Mouse (Mus musculus) embryonic facial prominence, embryonic 11.5 days (tissue): Measurements from ENCODE around the gene Gm5141. TPM values are rescaled to one million over a fixed set of nuclear protein-coding genes. Genes with fewer than 3 reads are reported as not detected.
"Not testable (repeated sequence)": the region's sequence is repeated elsewhere in the genome, so short reads cannot be mapped to it uniquely, and the experiment has no call there.

Source experiments
- ATAC-seq: fragments of 200-750 bp; cut with Nextera tagmentation; replicated peaks from 2 replicates; pipeline ENCODE4 v1.8.0; 2017; ENCODE audit warnings: low read depth; ENCODE audit not compliant: insufficient number of reproducible peaks, low FRiP score, low TSS enrichment
- DNase-seq: peaks from one replicate; pipeline ENCODE4 v3.0.0-alpha.2; 2015; ENCODE audit warnings: low spot score
- H3K27ac ChIP-seq: fragments of 300-500 bp; sonication (generic); replicated peaks from 2 replicates; pipeline ENCODE4 v1.5.1; 2014; ENCODE audit warnings: mild to moderate bottlenecking, low read depth, low read length, control low read depth
- H3K27me3 ChIP-seq: fragments of 300-500 bp; sonication (generic); 2 replicates; pipeline ENCODE4 v1.6.1; 2014; ENCODE audit warnings: mild to moderate bottlenecking, low read length, moderate library complexity, mixed read lengths; ENCODE audit not compliant: control insufficient read depth, insufficient read depth
- H3K36me3 ChIP-seq: fragments of 300-500 bp; sonication (generic); replicated peaks from 2 replicates; pipeline ENCODE4 v1.6.1; 2014; ENCODE audit warnings: low read depth, mild to moderate bottlenecking, low read length, moderate library complexity, mixed read lengths; ENCODE audit not compliant: control insufficient read depth, insufficient read depth
- H3K4me1 ChIP-seq: fragments of 300-500 bp; sonication (generic); 2 replicates; pipeline ENCODE4 v1.6.1; 2014; ENCODE audit warnings: low read length, mixed read lengths; ENCODE audit not compliant: control insufficient read depth, insufficient read depth
- H3K4me2 ChIP-seq: fragments of 300-500 bp; sonication (generic); 2 replicates; pipeline ENCODE4 v1.6.1; 2014; ENCODE audit warnings: low read depth, mild to moderate bottlenecking, control low read depth, low read length, moderate library complexity
- H3K4me3 ChIP-seq: fragments of 300-500 bp; sonication (generic); 2 replicates; pipeline ENCODE4 v1.5.1; 2014; ENCODE audit warnings: low read depth, low read length, control low read depth
- H3K9ac ChIP-seq: fragments of 300-500 bp; sonication (generic); replicated peaks from 2 replicates; pipeline ENCODE4 v1.6.1; 2014; ENCODE audit warnings: mild to moderate bottlenecking, control low read depth, low read length
- H3K9me3 ChIP-seq: fragments of 300-500 bp; sonication (generic); replicated peaks from 2 replicates; pipeline ENCODE4 v1.6.1; 2016; ENCODE audit warnings: mild to moderate bottlenecking, low read length, inconsistent platforms, mixed read lengths; ENCODE audit not compliant: control insufficient read depth
- WGBS: fragments of 180-500 bp; shearing (Covaris S2); extraction: QIAGEN DNeasy Blood & Tissue Kit; methylation state at CpG from one replicate; pipeline ENCODE4 v1.1.7; 2014; 5-methylcytosine and 5-hydroxymethylcytosine counted together
- microRNA counts: library from miRNA; unstranded; fragments of <30 nt; microRNA quantifications from one replicate; lab custom pipeline; 2016
- microRNA-seq: library from miRNA; unstranded; fragments of <30 nt; microRNA quantifications from one replicate; pipeline ENCODE4, GENCODE M21; 2016; ENCODE audit warnings: borderline number of aligned reads
- polyA plus RNA-seq: library from polyadenylated mRNA; unstranded; fragments of >200 nt; fragmentation: Nextera tagmentation; extraction: Ambion mirVana; gene quantifications from 2 replicates; pipeline ENCODE4 v1.2.1, GENCODE M21; 2014

The Gm5141 gene
- polyA plus RNA-seq, 1 experiment from 2014 or later, result 16.4 TPM

GRCm38 (mm10) chr13:62760432-62761415 lies 24.9 kb downstream of the Gm5141 start, which contains the start of gene Platr25:
Gene Platr25, minus strand, starts transcription at chr13:62760709.
- H3K4me1 ChIP-seq, H3K27ac ChIP-seq: not testable (repeated sequence)

GRCm38 (mm10) chr13:62733322-62733721 lies 52.3 kb downstream of the Gm5141 start:
- H3K27ac ChIP-seq, result no peak overlapping the region
- ATAC-seq (no peak), DNase-seq (no peak)
- H3K27me3 ChIP-seq, result no peaks in the 10 kb centered on the region
- no peak overlapping the region for H3K4me2 ChIP-seq
- 94% methylated on average over 2 of the region's 2 CpGs for WGBS
- H3K4me3 ChIP-seq, result no peak overlapping the region
- no peak overlapping the region for H3K9ac ChIP-seq
- no peaks in the 10 kb centered on the region for H3K36me3 ChIP-seq
- no peaks in the 10 kb centered on the region for H3K9me3 ChIP-seq
- H3K4me1 ChIP-seq, result no peaks in the 10 kb centered on the region

More at GRCm38 (mm10) chr13:62760432-62761415, 24.9 kb downstream of the Gm5141 start, which contains the start of gene Platr25:
- not testable (repeated sequence) for H3K27me3 ChIP-seq, H3K36me3 ChIP-seq, H3K9me3 ChIP-seq
- Histone ChIP-seq H3K9ac (peak within 1 kb of the TSS; percentile 46; the same call in 1 of the 2 replicates), H3K4me2 (peak within 1 kb of the TSS; percentile 30), H3K4me3 (peak within 1 kb of the TSS; percentile 41)
- DNase-seq, result peak; percentile 75
- 9% methylated on average over 20 of the region's 20 CpGs for WGBS
- ATAC-seq, result peak; percentile 96

MicroRNAs within 50 kb of the gene (microRNA counts, 519-probe panel; counts per million panel counts)
- microRNA mmu-miR-713 (lab: Ali Mortazavi, UCI), result not detected

Small RNA genes within 50 kb of the gene (microRNA-seq; reads per million reads assigned to microRNA genes)
- gene Gm24588 (not detected), gene Mir713 (not detected)

Other genes starting within 250 kb of the Gm5141 start
- gene Zfp935, start 227.3 kb downstream of the Gm5141 start, polyA plus RNA-seq, result 1.5 TPM in 1 of 2 replicates, not detected in the other
- gene Zfp934, start 214.6 kb downstream of the Gm5141 start, polyA plus RNA-seq, result 27.2 and 27.4 TPM in 2 replicates
- 19.3 and 23.2 TPM in 2 replicates for gene 6720489N17Rik, start 161.6 kb downstream of the Gm5141 start, polyA plus RNA-seq
- 42.7 and 46.6 TPM in 2 replicates for gene Platr25, start 25.1 kb downstream of the Gm5141 start, polyA plus RNA-seq
- 0.21 and 0.22 TPM in 2 replicates for gene Fbp2, start 72.6 kb upstream of the Gm5141 start, polyA plus RNA-seq
- 0.31 TPM in 1 of 2 replicates, not detected in the other for gene Fbp1, start 102.5 kb upstream of the Gm5141 start, polyA plus RNA-seq
- gene 2010111I01Rik, start 179.1 kb upstream of the Gm5141 start, polyA plus RNA-seq, result 125 and 136 TPM in 2 replicates